Comparison of ENCODE assay signal across 17 mouse cellular contexts in genomic region chr16:13323751-13324150, GRCm38 (mm10).
DNase-seq lines count a peak whose midpoint lies in the region; ATAC-seq lines count a peak whose summit lies in the region.
"Had no signal": no experiment of that assay in that cellular context is flagged by ENCODE, and none has a peak within 500 bp of the region (broad histone marks: within the 10 kb centered on the region; RNA-seq: fewer than 3 reads in every experiment).

No protein-coding gene starts in this region.

- H3K9me3 ChIP-seq in heart, embryonic 11.5 days (replicated peaks; ENCODE audit: control insufficient read depth, low read length), result no peaks in the 10 kb centered on the region
- H3K9me3 ChIP-seq in hindbrain, embryonic 12.5 days (replicated peaks), result no peaks in the 10 kb centered on the region
- H3K9me3 ChIP-seq: embryonic facial prominence, embryonic 15.5 days; liver, embryonic 15.5 days; midbrain, embryonic 12.5 days; neural tube, embryonic 12.5 days had no signal

- no peak for ATAC-seq in heart, embryonic 11.5 days (replicated peaks; ENCODE audit: insufficient number of reproducible peaks, low FRiP score, low TSS enrichment)
- ATAC-seq in hindbrain, embryonic 12.5 days (ENCODE audit: low FRiP score), result no peak
- ATAC-seq: forebrain, postnatal 0 days had no signal

- H3K36me3 ChIP-seq in heart, embryonic 11.5 days (ENCODE audit: control insufficient read depth, insufficient read depth, low read length), result no peaks in the 10 kb centered on the region
- H3K36me3 ChIP-seq in hindbrain, embryonic 12.5 days, result peaks cover 8% of the 10 kb centered on the region; the same call in 1 of the 2 replicates
- H3K36me3 ChIP-seq: liver, embryonic 15.5 days had no signal

- H3K9ac ChIP-seq in heart, embryonic 11.5 days (ENCODE audit: low read depth, low read length), result no peak overlapping the region
- H3K9ac ChIP-seq in hindbrain, embryonic 12.5 days, result no peak overlapping the region
- H3K9ac ChIP-seq: embryonic facial prominence, embryonic 15.5 days; forebrain, postnatal 0 days; liver, embryonic 15.5 days; midbrain, embryonic 12.5 days; neural tube, embryonic 12.5 days had no signal

- 32% methylated on average over 6 of the region's 6 CpGs for WGBS in heart, embryonic 11.5 days (ENCODE audit: insufficient replicate concordance)
- WGBS in hindbrain, embryonic 12.5 days, result 31% methylated on average over 6 of the region's 6 CpGs

- H3K27me3 ChIP-seq in heart, embryonic 11.5 days (ENCODE audit: control insufficient read depth, insufficient read depth, low read length), result no peaks in the 10 kb centered on the region
- H3K27me3 ChIP-seq in hindbrain, embryonic 12.5 days, result no peaks in the 10 kb centered on the region
- H3K27me3 ChIP-seq: embryonic facial prominence, embryonic 15.5 days; liver, embryonic 15.5 days; midbrain, embryonic 12.5 days; neural tube, embryonic 12.5 days had no signal

- H3K27ac ChIP-seq in heart, embryonic 11.5 days (ENCODE audit: low read depth, low read length), result no peak overlapping the region
- H3K27ac ChIP-seq in hindbrain, embryonic 12.5 days, result no peak overlapping the region
- H3K27ac ChIP-seq: embryonic facial prominence, embryonic 15.5 days; liver, embryonic 15.5 days; midbrain, embryonic 12.5 days; neural tube, embryonic 12.5 days had no signal

- intact Hi-C loops in heart, postnatal 10 days (cut with DNase I), result no loop called here

- peaks cover 8% of the 10 kb centered on the region for H3K4me1 ChIP-seq in heart, embryonic 11.5 days (ENCODE audit: control insufficient read depth, insufficient read depth, low read length)
- no peaks in the 10 kb centered on the region for H3K4me1 ChIP-seq in hindbrain, embryonic 12.5 days
- H3K4me1 ChIP-seq: embryonic facial prominence, embryonic 15.5 days; midbrain, embryonic 12.5 days; neural tube, embryonic 12.5 days had no signal

- no peak overlapping the region for H3K4me3 ChIP-seq in heart, embryonic 11.5 days (ENCODE audit: low read depth, low read length)
- H3K4me3 ChIP-seq in hindbrain, embryonic 12.5 days, result no peak overlapping the region
- H3K4me3 ChIP-seq: embryonic facial prominence, embryonic 15.5 days; liver, embryonic 15.5 days; midbrain, embryonic 12.5 days; neural tube, embryonic 12.5 days had no signal

- H3K4me2 ChIP-seq in heart, embryonic 11.5 days, result no peak overlapping the region
- H3K4me2 ChIP-seq in hindbrain, embryonic 12.5 days (replicated peaks), result no peak overlapping the region
- H3K4me2 ChIP-seq: embryonic facial prominence, embryonic 15.5 days; liver, embryonic 15.5 days; midbrain, embryonic 12.5 days; neural tube, embryonic 12.5 days had no signal

- peak; percentile 49 for DNase-seq in adrenal gland, adult 2 months
- no peak for DNase-seq in adrenal gland, postnatal 25 days
- DNase-seq in heart, postnatal 10 days, result peak; percentile 33 to 53
- peak; percentile 64 for DNase-seq in 3134 (ENCODE audit: extremely low read depth, insufficient read length, low spot score)
- DNase-seq in adrenal gland, postnatal 36 days, result peak; percentile 23 to 36
- no peak for DNase-seq in ovary, postnatal 36 days (ENCODE audit: low spot score)
- DNase-seq: cerebellum, adult 9-11 months; forebrain, postnatal 0 days; heart, postnatal 14 days; retina, postnatal 1 day; thymus, postnatal 14 days had no signal

Comparison
In these comparisons a context has a peak if more than half of its experiments do, and no peak if none do; other contexts are left out.
1. DNase-seq: peak in adrenal gland, adult 2 months (single experiment), heart, postnatal 10 days (2 of 2), 3134 (single experiment) and adrenal gland, postnatal 36 days (2 of 2); none in adrenal gland, postnatal 25 days (single experiment) and ovary, postnatal 36 days (single experiment).